Mouse (Mus musculus) embryonic fibroblast, embryonic 13.5 days (primary cell): ENCODE measurements around the gene Ccnd2.

Source experiments
- CTCF ChIP-seq: IDR thresholded peaks from 2 replicates; pipeline ENCODE4 v1.5.1; 2011; ENCODE audit warnings: mild to moderate bottlenecking, control low read depth, low read length, moderate library complexity, borderline replicate concordance; ENCODE audit not compliant: insufficient read depth
- POLR2A ChIP-seq: IDR thresholded peaks from 2 replicates; pipeline ENCODE4 v1.6.1; 2011; ENCODE audit warnings: low read depth, mild to moderate bottlenecking, control low read depth, low read length, moderate library complexity

GRCm38 (mm10) chr6:127079867-127080731 lies 71.9 kb downstream of the Ccnd2 start:
- TF ChIP-seq CTCF (peak; percentile 51; the same call in 1 of the 2 replicates), POLR2A (no peak)
